Mouse (Mus musculus) hindbrain, embryonic 14.5 days (tissue): ENCODE results near the gene Bloc1s3. TPM values are rescaled to one million over a fixed set of nuclear protein-coding genes. Genes with fewer than 3 reads are reported as not detected.

Experiments used
- ATAC-seq: fragments of 200-750 bp; cut with Nextera tagmentation; 2 replicates; pipeline ENCODE4 v1.8.0; 2017; ENCODE audit warnings: moderate number of reproducible peaks, mild to moderate bottlenecking, moderate TSS enrichment, moderate library complexity; ENCODE audit not compliant: low FRiP score
- DNase-seq: peaks from one replicate; pipeline ENCODE4 v3.0.0-alpha.2; 2015; ENCODE audit warnings: low spot score
- H3K27ac ChIP-seq: fragments of 300-500 bp; sonication (generic); 2 replicates; pipeline ENCODE4 v1.5.1; 2014; ENCODE audit warnings: mild to moderate bottlenecking, moderate library complexity
- H3K27me3 ChIP-seq: fragments of 300-500 bp; sonication (generic); 2 replicates; pipeline ENCODE4 v1.6.1; 2014; ENCODE audit warnings: mild to moderate bottlenecking, low read length, mixed read lengths; ENCODE audit not compliant: control insufficient read depth, insufficient read depth
- H3K36me3 ChIP-seq: fragments of 300-500 bp; sonication (generic); replicated peaks from 2 replicates; pipeline ENCODE4 v1.6.1; 2014; ENCODE audit not compliant: control insufficient read depth, insufficient read depth
- H3K4me1 ChIP-seq: fragments of 300-500 bp; sonication (generic); replicated peaks from 2 replicates; pipeline ENCODE4 v1.6.1; 2014; ENCODE audit warnings: antibody characterized with exemption, low read length, mixed read lengths; ENCODE audit not compliant: control insufficient read depth, insufficient read depth
- H3K4me2 ChIP-seq: fragments of 300-500 bp; sonication (generic); replicated peaks from 2 replicates; pipeline ENCODE4 v1.6.1; 2014; ENCODE audit warnings: mild to moderate bottlenecking, moderate library complexity
- H3K4me3 ChIP-seq: fragments of 300-500 bp; sonication (generic); replicated peaks from 2 replicates; pipeline ENCODE4 v1.5.1; 2014; ENCODE audit warnings: mild to moderate bottlenecking, low read length
- H3K9ac ChIP-seq: fragments of 300-500 bp; sonication (generic); 2 replicates; pipeline ENCODE4 v1.6.1; 2014
- H3K9me3 ChIP-seq: fragments of 300-500 bp; sonication (generic); 2 replicates; pipeline ENCODE4 v1.6.1; 2016; ENCODE audit warnings: low read length; ENCODE audit not compliant: control insufficient read depth
- WGBS: fragments of 180-500 bp; shearing (Covaris S2); extraction: QIAGEN DNeasy Blood & Tissue Kit; methylation state at CpG from one replicate; pipeline ENCODE4 v1.1.7; 2014; 5-methylcytosine and 5-hydroxymethylcytosine counted together
- polyA plus RNA-seq: library from polyadenylated mRNA; unstranded; fragments of >200 nt; fragmentation: Nextera tagmentation; extraction: Ambion mirVana; gene quantifications from 2 replicates; pipeline ENCODE4 v1.2.1, GENCODE M21; 2014

Bloc1s3 gene
- 2.6 and 3.6 TPM in 2 replicates for polyA plus RNA-seq

DNA sequence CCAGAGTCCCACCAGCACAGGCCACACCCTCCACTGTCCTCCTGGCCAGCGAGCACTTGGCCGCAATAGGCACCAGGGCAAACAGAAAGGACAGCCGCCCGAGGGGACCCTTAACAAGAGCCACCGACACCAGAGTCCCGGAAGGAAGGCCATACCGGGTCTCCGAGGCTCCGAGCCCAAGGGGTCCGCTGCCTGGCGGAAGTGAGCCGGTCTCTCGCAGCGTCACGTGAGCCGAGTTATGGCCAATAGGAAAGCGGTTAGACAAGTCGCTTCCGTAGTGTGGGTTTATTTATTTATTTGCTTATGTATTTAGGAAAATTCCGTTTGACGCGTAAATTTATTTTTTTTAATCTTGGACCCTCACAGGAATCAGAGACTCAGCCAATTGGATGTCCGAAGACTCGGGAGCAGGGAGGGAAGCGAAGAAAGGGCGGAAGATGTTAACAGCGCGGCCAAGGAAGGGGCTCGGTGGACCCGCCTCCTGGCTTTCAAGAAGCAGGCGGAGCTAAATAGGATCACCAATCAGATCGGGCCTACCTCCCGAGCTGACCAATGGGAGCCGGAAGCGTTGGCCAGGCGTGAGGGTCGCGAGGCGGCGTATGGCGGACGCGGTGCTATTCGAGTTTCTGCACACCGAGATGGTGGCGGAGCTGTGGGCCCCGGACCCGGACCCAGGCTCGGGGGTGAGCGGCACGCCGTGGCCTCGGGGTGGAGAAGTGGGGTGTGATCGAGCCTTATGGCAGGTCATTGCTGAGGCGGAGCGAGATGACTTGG, at the start of gene Bloc1s3, which contains the start of gene Trappc6a:
TSS of gene Bloc1s3 (minus strand) at position 218 of the 774 bp plus-strand sequence.
TSS of gene Trappc6a (plus strand) at position 246 of the 774 bp plus-strand sequence.
- Histone ChIP-seq H3K36me3 (no peaks in the 10 kb centered on the region), H3K4me3 (peak within 1 kb of the TSS; percentile 65), H3K27me3 (no peaks in the 10 kb centered on the region), H3K27ac (peak within 1 kb of the TSS; percentile 73), H3K9ac (peak within 1 kb of the TSS; percentile 69), H3K9me3 (no peaks in the 10 kb centered on the region), H3K4me1 (peaks cover 17% of the 10 kb centered on the region), H3K4me2 (peak within 1 kb of the TSS; percentile 97)
- DNase-seq (peak; percentile 93), ATAC-seq (peak; percentile 95)
- under 1% methylated on average over 56 of the region's 56 CpGs for WGBS

GRCm38 (mm10) chr7:19557086-19557485, 48.9 kb upstream of the Bloc1s3 start:
- Histone ChIP-seq H3K4me1 (peaks cover 29% of the 10 kb centered on the region), H3K27ac (no peak overlapping the region), H3K4me2 (no peak overlapping the region), H3K9ac (no peak overlapping the region), H3K4me3 (no peak overlapping the region), H3K27me3 (no peaks in the 10 kb centered on the region), H3K9me3 (no peaks in the 10 kb centered on the region), H3K36me3 (peaks cover 22% of the 10 kb centered on the region; the same call in 1 of the 2 replicates)
- ATAC-seq (no peak), DNase-seq (no peak)
- WGBS = 96% methylated on average over 2 of the region's 2 CpGs

- Histone ChIP-seq H3K4me2 (no peak overlapping the region), H3K27ac (no peak overlapping the region), H3K9ac (0 out of 2 replicates have a peak overlapping the region, but pooled peaks have one; percentile 1), H3K27me3 (no peaks in the 10 kb centered on the region), H3K36me3 (peaks cover 22% of the 10 kb centered on the region; the same call in 1 of the 2 replicates), H3K4me1 (peaks cover 7% of the 10 kb centered on the region), H3K4me3 (no peak overlapping the region), H3K9me3 (no peaks in the 10 kb centered on the region)
- no peak for ATAC-seq
- no peak for DNase-seq
- 87% methylated on average over 1 of the region's 1 CpGs for WGBS
Observed at GRCm38 (mm10) chr7:19554168-19554567, 46.0 kb upstream of the Bloc1s3 start.

DNA sequence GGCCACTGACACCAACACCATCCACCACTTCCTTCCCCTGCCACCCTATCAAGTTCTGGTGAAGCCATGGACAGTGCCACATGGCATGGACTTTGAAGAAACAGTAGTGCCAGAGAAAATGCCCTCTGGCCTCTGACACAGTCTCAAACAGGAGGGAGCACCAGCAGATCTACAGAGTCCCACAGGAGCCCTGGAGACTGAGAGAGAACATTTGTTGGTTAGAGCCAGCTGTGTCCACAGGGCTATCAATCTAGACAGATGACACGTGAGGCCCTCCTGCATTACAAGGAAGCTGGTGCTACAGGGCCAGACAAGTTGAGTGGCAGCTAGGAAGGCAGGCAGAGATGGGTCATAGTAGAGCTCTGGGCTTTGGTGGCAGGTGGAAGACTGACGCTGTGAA, 44.3 kb upstream of the Bloc1s3 start:
- DNase-seq (no peak), ATAC-seq (no peak)
- Histone ChIP-seq H3K36me3 (peaks cover 22% of the 10 kb centered on the region; the same call in 1 of the 2 replicates), H3K4me3 (no peak overlapping the region), H3K9me3 (no peaks in the 10 kb centered on the region), H3K27me3 (no peaks in the 10 kb centered on the region), H3K27ac (no peak overlapping the region), H3K4me2 (no peak overlapping the region), H3K9ac (no peak overlapping the region), H3K4me1 (no peaks in the 10 kb centered on the region)
- 47% methylated on average over 2 of the region's 2 CpGs for WGBS

- peaks cover 22% of the 10 kb centered on the region; the same call in 1 of the 2 replicates for H3K36me3 ChIP-seq
- DNase-seq (no peak), ATAC-seq (no peak)
- no peak overlapping the region for H3K27ac ChIP-seq
- 86% methylated on average over 5 of the region's 5 CpGs for WGBS
- H3K4me2 ChIP-seq = no peak overlapping the region
- H3K9me3 ChIP-seq = no peaks in the 10 kb centered on the region
- H3K4me1 ChIP-seq = no peaks in the 10 kb centered on the region
- H3K9ac ChIP-seq = no peak overlapping the region
- no peaks in the 10 kb centered on the region for H3K27me3 ChIP-seq
- H3K4me3 ChIP-seq = no peak overlapping the region
Observed at GRCm38 (mm10) chr7:19551634-19552033, 43.5 kb upstream of the Bloc1s3 start.

DNA sequence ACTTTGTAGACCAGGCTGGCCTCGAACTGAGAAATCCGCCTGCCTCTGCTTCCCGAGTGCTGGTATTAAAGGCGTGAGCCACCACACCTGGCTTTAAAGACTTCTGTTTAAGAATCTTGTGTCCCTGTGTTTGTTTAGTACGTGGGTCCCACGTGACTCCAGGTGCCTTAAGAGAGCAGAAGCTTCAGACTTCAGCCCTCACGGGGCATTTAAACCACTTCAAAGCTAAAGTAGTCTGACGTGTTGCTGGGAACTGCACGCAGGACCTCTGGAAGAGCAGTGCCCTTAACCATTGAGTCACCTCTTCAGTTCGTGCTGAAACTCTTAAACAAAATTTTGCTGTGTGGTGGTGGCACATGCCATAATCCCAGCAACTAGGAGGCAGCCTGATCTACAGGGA, 41.2 kb upstream of the Bloc1s3 start:
- H3K4me1 ChIP-seq = no peaks in the 10 kb centered on the region
- H3K27me3 ChIP-seq = no peaks in the 10 kb centered on the region
- 94% methylated on average over 10 of the region's 10 CpGs for WGBS
- H3K4me3 ChIP-seq = no peak overlapping the region
- ATAC-seq (no peak), DNase-seq (no peak)
- no peak overlapping the region for H3K9ac ChIP-seq
- H3K4me2 ChIP-seq = no peak overlapping the region
- H3K36me3 ChIP-seq = peaks cover 14% of the 10 kb centered on the region; the same call in 1 of the 2 replicates
- no peak overlapping the region for H3K27ac ChIP-seq
- no peaks in the 10 kb centered on the region for H3K9me3 ChIP-seq

DNA sequence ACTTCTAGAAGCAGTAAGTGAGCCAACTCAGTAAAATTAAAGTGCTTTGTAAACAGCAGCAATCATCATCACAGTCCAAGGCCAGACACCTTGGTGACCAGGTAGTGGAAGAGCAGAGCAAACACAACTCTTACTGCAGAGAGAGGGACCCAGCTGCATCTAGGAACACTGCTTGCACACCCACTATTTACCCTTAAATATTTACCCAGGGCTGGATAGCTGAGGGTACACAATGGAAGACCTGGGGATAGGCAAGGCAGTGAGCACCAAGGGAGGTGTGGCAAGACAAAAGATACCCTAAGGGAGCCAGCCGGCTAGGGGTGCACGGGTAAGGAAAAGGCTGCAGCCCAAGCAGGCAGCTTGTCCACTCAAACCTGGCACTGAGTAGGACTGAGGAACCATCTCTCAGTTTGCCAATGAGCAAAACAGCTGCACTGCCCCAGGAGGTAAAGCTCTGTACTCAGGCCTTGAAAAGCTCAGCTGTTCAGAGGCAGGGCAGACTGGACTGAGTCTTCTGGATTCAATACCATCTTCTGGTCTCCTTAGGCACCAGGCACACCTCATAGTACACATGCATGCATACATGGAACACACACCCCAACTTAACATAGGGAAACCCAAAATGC, 39.3 kb upstream of the Bloc1s3 start:
- Histone ChIP-seq H3K4me1 (peaks cover under 1% of the 10 kb centered on the region), H3K4me2 (no peak overlapping the region), H3K27ac (no peak overlapping the region), H3K4me3 (no peak overlapping the region), H3K36me3 (0 out of 2 replicates have a peak, but pooled peaks cover 2% of the 10 kb centered on the region), H3K27me3 (no peaks in the 10 kb centered on the region), H3K9me3 (no peaks in the 10 kb centered on the region), H3K9ac (no peak overlapping the region)
- DNase-seq (no peak), ATAC-seq (peak; percentile 12; the same call in 1 of the 2 replicates)
- WGBS = 73% methylated on average over 2 of the region's 2 CpGs

GRCm38 (mm10) chr7:19546007-19546406, 37.8 kb upstream of the Bloc1s3 start:
- Histone ChIP-seq H3K4me3 (no peak overlapping the region), H3K27ac (no peak overlapping the region), H3K27me3 (no peaks in the 10 kb centered on the region), H3K4me1 (peaks cover 14% of the 10 kb centered on the region), H3K9me3 (no peaks in the 10 kb centered on the region), H3K36me3 (no peaks in the 10 kb centered on the region), H3K9ac (no peak overlapping the region), H3K4me2 (no peak overlapping the region)
- no peak for ATAC-seq
- WGBS = 80% methylated on average over 3 of the region's 3 CpGs
- DNase-seq = no peak

- Histone ChIP-seq H3K9ac (no peak overlapping the region), H3K27ac (no peak overlapping the region), H3K36me3 (no peaks in the 10 kb centered on the region), H3K4me3 (no peak overlapping the region), H3K9me3 (no peaks in the 10 kb centered on the region), H3K27me3 (no peaks in the 10 kb centered on the region), H3K4me2 (no peak overlapping the region), H3K4me1 (peaks cover 14% of the 10 kb centered on the region)
- 56% methylated on average over 6 of the region's 6 CpGs for WGBS
- no peak for DNase-seq
- no peak for ATAC-seq
Observed at GRCm38 (mm10) chr7:19543584-19543983, 35.4 kb upstream of the Bloc1s3 start.
